Comparison of ENCODE assay signal across 8 mouse cellular contexts in the genomic region with DNA sequence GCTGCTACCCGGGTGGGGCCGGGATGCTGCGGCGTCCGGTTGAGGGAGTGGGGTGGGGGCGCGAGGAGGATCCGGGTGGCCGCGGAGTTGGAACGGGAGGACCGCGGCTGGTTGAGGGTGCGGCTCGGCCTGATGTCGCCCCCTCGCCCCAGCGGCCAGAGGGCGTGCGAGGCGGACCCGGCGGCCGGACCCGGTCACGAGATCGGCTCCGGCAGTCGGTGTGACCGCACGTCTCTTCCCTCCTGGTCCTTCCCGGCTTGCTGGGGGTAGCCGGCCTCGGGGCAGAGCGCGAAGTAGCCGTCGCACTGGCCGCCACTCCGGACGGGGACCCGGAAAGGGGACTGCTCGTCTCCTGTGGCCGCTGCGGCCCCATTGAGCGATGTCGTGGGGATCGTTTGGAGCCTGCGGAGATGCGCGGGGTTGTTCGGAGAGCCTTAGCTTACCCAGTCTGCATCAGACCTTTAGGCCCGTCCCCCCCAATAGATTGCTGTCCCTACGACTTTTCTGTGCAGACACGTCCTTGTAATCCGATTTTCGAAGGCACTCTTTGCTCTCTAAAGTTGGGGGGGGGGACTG. TPM values are rescaled to one million over a fixed set of nuclear protein-coding genes. Genes with fewer than 3 reads are reported as not detected.
DNase-seq lines count a peak whose midpoint lies in the region; ATAC-seq and TF ChIP-seq lines count a peak whose summit lies in the region.

No protein-coding gene starts in this region.

- peak; percentile 40 for TF ChIP-seq POLR2A in myocyte (IDR thresholded peaks at IDR 0.05; ENCODE audit: insufficient read length, low read depth)

- H3K4me3 ChIP-seq in layer of hippocampus, adult 2 months, result peak overlapping the region; percentile 87
- H3K4me3 ChIP-seq in embryonic facial prominence, embryonic 10.5 days, result peak overlapping the region; percentile 99
- H3K4me3 ChIP-seq in intestine, embryonic 14.5 days (ENCODE audit: low read depth, low read length), result peak overlapping the region; percentile 69
- peak overlapping the region; percentile 54 for H3K4me3 ChIP-seq in myocyte

- no peaks in the 10 kb centered on the region for H3K27me3 ChIP-seq in embryonic facial prominence, embryonic 10.5 days (replicated peaks; ENCODE audit: low read depth, poor library complexity, severe bottlenecking)
- no peaks in the 10 kb centered on the region for H3K27me3 ChIP-seq in intestine, embryonic 14.5 days (replicated peaks; ENCODE audit: control insufficient read depth, insufficient read depth, low read length)
- H3K27me3 ChIP-seq in myocyte (ENCODE audit: control insufficient read depth, insufficient read depth, insufficient read length), result peaks cover 3% of the 10 kb centered on the region

- peak overlapping the region; percentile 79 for H3K4me2 ChIP-seq in intestine, embryonic 14.5 days (ENCODE audit: low read length)
- peak overlapping the region; percentile 84 for H3K4me2 ChIP-seq in myocyte (ENCODE audit: low read depth)

- no peak for DNase-seq in layer of hippocampus, adult 2 months (ENCODE audit: low spot score in 2 of 2)
- no peak for DNase-seq in layer of hippocampus, postnatal 14 days (ENCODE audit: low spot score in 2 of 2)
- DNase-seq in embryonic facial prominence, embryonic 10.5 days (ENCODE audit: low spot score), result no peak
- DNase-seq in intestine, embryonic 14.5 days (ENCODE audit: low spot score), result no peak
- DNase-seq in gastrocnemius, postnatal 10 days, result no peak
- DNase-seq in layer of hippocampus, adult 9-10 months (ENCODE audit: low spot score), result no peak
- DNase-seq in kidney, adult 18-20 months, result no peak

- H3K4me1 ChIP-seq in embryonic facial prominence, embryonic 10.5 days, result peaks cover 19% of the 10 kb centered on the region
- peaks cover 4% of the 10 kb centered on the region; the same call in 1 of the 2 replicates for H3K4me1 ChIP-seq in intestine, embryonic 14.5 days (replicated peaks; ENCODE audit: control insufficient read depth, insufficient read depth, low read length)

- peak overlapping the region; percentile 79 for H3K9ac ChIP-seq in intestine, embryonic 14.5 days (ENCODE audit: low read length)

- H3K36me3 ChIP-seq in embryonic facial prominence, embryonic 10.5 days (replicated peaks), result peaks cover 15% of the 10 kb centered on the region
- H3K36me3 ChIP-seq in intestine, embryonic 14.5 days (ENCODE audit: control insufficient read depth, insufficient read depth, low read length), result 0 out of 2 replicates have a peak, but pooled peaks cover 3% of the 10 kb centered on the region
- H3K36me3 ChIP-seq in myocyte (ENCODE audit: control insufficient read depth, insufficient read depth), result no peaks in the 10 kb centered on the region

- H3K27ac ChIP-seq in layer of hippocampus, adult 2 months, result peak overlapping the region; percentile 91
- peak overlapping the region; percentile 87 for H3K27ac ChIP-seq in embryonic facial prominence, embryonic 10.5 days (replicated peaks)
- H3K27ac ChIP-seq in intestine, embryonic 14.5 days (ENCODE audit: low read depth), result peak overlapping the region; percentile 62; the same call in 1 of the 2 replicates

- WGBS in embryonic facial prominence, embryonic 10.5 days, result under 1% methylated on average over 57 of the region's 57 CpGs
- WGBS in intestine, embryonic 14.5 days, result under 1% methylated on average over 48 of the region's 57 CpGs

- peak; percentile 28 for ATAC-seq in intestine, embryonic 14.5 days (replicated peaks; ENCODE audit: low FRiP score, low TSS enrichment, low read depth)

- peaks cover 45% of the 10 kb centered on the region for H3K79me2 ChIP-seq in myocyte (ENCODE audit: control insufficient read depth, insufficient read depth)

- H3ac ChIP-seq in myocyte (ENCODE audit: control insufficient read depth, insufficient read length), result peak overlapping the region; percentile 57

- TF ChIP-seq CTCF in layer of hippocampus, adult 2 months (conservative IDR thresholded peaks at IDR 0.05), result 0 out of 2 replicates have a peak, but pooled peaks have one; percentile 23

- H3K9me3 ChIP-seq in embryonic facial prominence, embryonic 10.5 days, result no peaks in the 10 kb centered on the region
- H3K9me3 ChIP-seq in intestine, embryonic 14.5 days (ENCODE audit: control insufficient read depth, low read length), result no peaks in the 10 kb centered on the region

TF ChIP-seq in myocyte, 11 proteins besides CTCF, POLR2A, EP300 and RAD21:
- TF ChIP-seq MYOG (IDR thresholded peaks at IDR 0.05; ENCODE audit: control insufficient read depth in 1 of 3, insufficient read depth in 1 of 3, insufficient read length in 2 of 3, low read depth in 2 of 3) (peak in 2 of 3 experiments; percentile 3 to 8), POLR2AphosphoS2 (IDR thresholded peaks at IDR 0.05; ENCODE audit: insufficient read length, low read depth) (no peak)
TF ChIP-seq in myocyte: peak in this region for 1.

RNA-seq across cellular contexts. Expression of a gene that starts 0.4 kb away (rescaled TPM):
- 100 to 1,000 TPM; 173 to 186 TPM for total RNA-seq in layer of hippocampus, adult 2 months (2021)
- total RNA-seq in layer of hippocampus, postnatal 14 days (2021), result 100 to 1,000 TPM; 219 to 224 TPM
- polyA plus RNA-seq in embryonic facial prominence, embryonic 10.5 days (2016; fragmentation: Nextera tagmentation; extraction: Ambion mirVana), result 194 and 197 TPM in 2 replicates
- 243 and 254 TPM in 2 replicates for polyA plus RNA-seq in intestine, embryonic 14.5 days (2014; fragmentation: Nextera tagmentation; extraction: Ambion mirVana)
- 139 TPM for polyA plus RNA-seq in myocyte (2012; fragmentation: generic; extraction: Trizol)
- total RNA-seq in gastrocnemius, postnatal 10 days (2021), result 10 to 100 TPM; 60.3 to 72.5 TPM

RNA-seq across cellular contexts. Expression of a gene that starts 0.5 kb away (rescaled TPM):
- 1 to 10 TPM; 5.1 to 5.9 TPM for total RNA-seq in layer of hippocampus, adult 2 months (2021)
- 1 to 10 TPM; 3.9 to 4.1 TPM for total RNA-seq in layer of hippocampus, postnatal 14 days (2021)
- polyA plus RNA-seq in embryonic facial prominence, embryonic 10.5 days (2016; fragmentation: Nextera tagmentation; extraction: Ambion mirVana), result 11.4 and 12.6 TPM in 2 replicates
- 10.7 and 11.3 TPM in 2 replicates for polyA plus RNA-seq in intestine, embryonic 14.5 days (2014; fragmentation: Nextera tagmentation; extraction: Ambion mirVana)
- polyA plus RNA-seq in myocyte (2012; fragmentation: generic; extraction: Trizol), result 1.9 TPM
- total RNA-seq in gastrocnemius, postnatal 10 days (2021), result 1 to 10 TPM; 1.8 to 2.0 TPM

RNA-seq across cellular contexts. Expression of a gene that starts 17.1 kb away (rescaled TPM):
- 10 to 100 TPM; 30.0 to 32.3 TPM for total RNA-seq in layer of hippocampus, adult 2 months (2021)
- total RNA-seq in layer of hippocampus, postnatal 14 days (2021), result 10 to 100 TPM; 26.8 to 27.2 TPM
- 89.8 and 94.6 TPM in 2 replicates for polyA plus RNA-seq in embryonic facial prominence, embryonic 10.5 days (2016; fragmentation: Nextera tagmentation; extraction: Ambion mirVana)
- 66.5 and 67.9 TPM in 2 replicates for polyA plus RNA-seq in intestine, embryonic 14.5 days (2014; fragmentation: Nextera tagmentation; extraction: Ambion mirVana)
- 18.9 TPM for polyA plus RNA-seq in myocyte (2012; fragmentation: generic; extraction: Trizol)
- 10 to 100 TPM; 23.1 to 24.4 TPM for total RNA-seq in gastrocnemius, postnatal 10 days (2021)

RNA-seq across cellular contexts. Expression of a gene that starts 17.6 kb away (rescaled TPM):
- total RNA-seq in layer of hippocampus, adult 2 months (2021), result 10 to 100 TPM; 74.2 to 78.0 TPM
- total RNA-seq in layer of hippocampus, postnatal 14 days (2021), result 10 to 100 TPM; 75.9 to 80.7 TPM
- polyA plus RNA-seq in embryonic facial prominence, embryonic 10.5 days (2016; fragmentation: Nextera tagmentation; extraction: Ambion mirVana), result 89.2 TPM in 2 replicates
- 61.2 and 68.4 TPM in 2 replicates for polyA plus RNA-seq in intestine, embryonic 14.5 days (2014; fragmentation: Nextera tagmentation; extraction: Ambion mirVana)
- polyA plus RNA-seq in myocyte (2012; fragmentation: generic; extraction: Trizol), result 27.7 TPM
- 10 to 100 TPM in 1 of 2 experiments, 1 to 10 TPM in 1; 9.7 to 11.5 TPM for total RNA-seq in gastrocnemius, postnatal 10 days (2021)

RNA-seq across cellular contexts. Expression of a gene that starts 37.1 kb away (rescaled TPM):
- total RNA-seq in layer of hippocampus, adult 2 months (2021), result 100 to 1,000 TPM; 261 to 275 TPM
- total RNA-seq in layer of hippocampus, postnatal 14 days (2021), result 100 to 1,000 TPM; 300 to 318 TPM
- polyA plus RNA-seq in embryonic facial prominence, embryonic 10.5 days (2016; fragmentation: Nextera tagmentation; extraction: Ambion mirVana), result 85.5 and 93.8 TPM in 2 replicates
- 39.3 and 44.0 TPM in 2 replicates for polyA plus RNA-seq in intestine, embryonic 14.5 days (2014; fragmentation: Nextera tagmentation; extraction: Ambion mirVana)
- polyA plus RNA-seq in myocyte (2012; fragmentation: generic; extraction: Trizol), result 217 TPM
- total RNA-seq in gastrocnemius, postnatal 10 days (2021), result 10 to 100 TPM; 75.9 to 89.9 TPM
